In genomic region chr6:38809396-38810120, GRCm38 (mm10) we compare ENCODE assay signal across 9 mouse cellular contexts.
DNase-seq lines count a peak whose midpoint lies in the region; ATAC-seq and TF ChIP-seq lines count a peak whose summit lies in the region.
"Had no signal": no experiment of that assay in that cellular context is flagged by ENCODE, and none has a peak within 500 bp of the region (broad histone marks: within the 10 kb centered on the region; RNA-seq: fewer than 3 reads in every experiment).

No protein-coding gene starts in this region.

- H3K4me3 ChIP-seq in liver, embryonic 13.5 days (replicated peaks) = no peak overlapping the region
- no peak overlapping the region for H3K4me3 ChIP-seq in stomach, embryonic 15.5 days (replicated peaks)
- no peak overlapping the region for H3K4me3 ChIP-seq in limb, embryonic 10.5 days
- H3K4me3 ChIP-seq in forebrain, postnatal 0 days (ENCODE audit: low read depth, low read length) = no peak overlapping the region
- H3K4me3 ChIP-seq: erythroblast, embryonic 14.5 days had no signal

- H3K27me3 ChIP-seq in liver, embryonic 13.5 days = no peaks in the 10 kb centered on the region
- no peaks in the 10 kb centered on the region for H3K27me3 ChIP-seq in stomach, embryonic 15.5 days (replicated peaks)
- H3K27me3 ChIP-seq in limb, embryonic 10.5 days (ENCODE audit: low read depth, poor library complexity, severe bottlenecking) = no peaks in the 10 kb centered on the region
- no peaks in the 10 kb centered on the region for H3K27me3 ChIP-seq in forebrain, postnatal 0 days (ENCODE audit: insufficient read depth, low read length)

- peaks cover 64% of the 10 kb centered on the region for H3K4me1 ChIP-seq in liver, embryonic 13.5 days (replicated peaks)
- no peaks in the 10 kb centered on the region for H3K4me1 ChIP-seq in stomach, embryonic 15.5 days
- no peaks in the 10 kb centered on the region for H3K4me1 ChIP-seq in limb, embryonic 10.5 days
- no peaks in the 10 kb centered on the region for H3K4me1 ChIP-seq in forebrain, postnatal 0 days (ENCODE audit: insufficient read depth)

- 38% methylated on average over 10 of the region's 10 CpGs for WGBS in liver, embryonic 13.5 days (ENCODE audit: insufficient replicate concordance)
- 46% methylated on average over 10 of the region's 10 CpGs for WGBS in stomach, embryonic 15.5 days
- WGBS in limb, embryonic 10.5 days = 77% methylated on average over 10 of the region's 10 CpGs
- WGBS in forebrain, postnatal 0 days = 73% methylated on average over 10 of the region's 10 CpGs

- no peaks in the 10 kb centered on the region for H3K9me3 ChIP-seq in liver, embryonic 13.5 days (replicated peaks)
- H3K9me3 ChIP-seq in stomach, embryonic 15.5 days = no peaks in the 10 kb centered on the region
- no peaks in the 10 kb centered on the region for H3K9me3 ChIP-seq in limb, embryonic 10.5 days (replicated peaks)
- H3K9me3 ChIP-seq in forebrain, postnatal 0 days (ENCODE audit: low read length) = no peaks in the 10 kb centered on the region

- peak; percentile 27 for DNase-seq in adrenal gland, postnatal 14 days
- no peak for DNase-seq in adrenal gland, postnatal 4 days (ENCODE audit: low spot score in 2 of 2)
- DNase-seq in thymus, postnatal 4 days = peak; percentile 20
- no peak for DNase-seq in thymus, adult 18-20 months
- DNase-seq in liver, embryonic 13.5 days = no peak
- DNase-seq in limb, embryonic 10.5 days (ENCODE audit: low spot score) = no peak
- no peak for DNase-seq in forebrain, postnatal 0 days

- H3K4me2 ChIP-seq in liver, embryonic 13.5 days = no peak overlapping the region
- H3K4me2 ChIP-seq in stomach, embryonic 15.5 days = no peak overlapping the region
- H3K4me2 ChIP-seq in forebrain, postnatal 0 days (ENCODE audit: low read depth) = no peak overlapping the region

- no peak overlapping the region for H3K9ac ChIP-seq in liver, embryonic 13.5 days
- no peak overlapping the region for H3K9ac ChIP-seq in stomach, embryonic 15.5 days
- H3K9ac ChIP-seq in forebrain, postnatal 0 days = no peak overlapping the region

- no peak for TF ChIP-seq CTCF in forebrain, postnatal 0 days (IDR thresholded peaks at IDR 0.05; ENCODE audit: low read depth)

- no peak overlapping the region for H3K27ac ChIP-seq in liver, embryonic 13.5 days
- H3K27ac ChIP-seq in stomach, embryonic 15.5 days = peak overlapping the region; percentile 16; the same call in 1 of the 2 replicates
- no peak overlapping the region for H3K27ac ChIP-seq in limb, embryonic 10.5 days
- no peak overlapping the region for H3K27ac ChIP-seq in forebrain, postnatal 0 days (ENCODE audit: low read depth, low read length)

- peak; percentile 63 for ATAC-seq in liver, embryonic 13.5 days (ENCODE audit: low read depth)
- 0 out of 2 replicates have a peak, but pooled peaks have one; percentile 11 for ATAC-seq in stomach, embryonic 15.5 days (ENCODE audit: insufficient read depth, low FRiP score, low read depth)
- no peak for ATAC-seq in forebrain, postnatal 0 days

- H3K36me3 ChIP-seq in liver, embryonic 13.5 days = peaks cover 89% of the 10 kb centered on the region
- peaks cover 5% of the 10 kb centered on the region for H3K36me3 ChIP-seq in stomach, embryonic 15.5 days
- peaks cover 64% of the 10 kb centered on the region for H3K36me3 ChIP-seq in limb, embryonic 10.5 days
- H3K36me3 ChIP-seq in forebrain, postnatal 0 days (ENCODE audit: insufficient read depth) = no peaks in the 10 kb centered on the region

Comparison
In these comparisons a context has a peak if more than half of its experiments do, and no peak if none do; other contexts are left out.
1. DNase-seq: peak in adrenal gland, postnatal 14 days (single experiment) and thymus, postnatal 4 days (single experiment); none in adrenal gland, postnatal 4 days (0 of 2), thymus, adult 18-20 months (0 of 2), liver, embryonic 13.5 days (single experiment), limb, embryonic 10.5 days (single experiment) and forebrain, postnatal 0 days (single experiment).